Mouse (Mus musculus) E14TG2a.4 (cell line): ENCODE measurements at regions not wholly inside any gene's neighbourhood (a gene's known extent, or its start where the extent isn't known, plus 50 kb on each side); places are given as distances from the start of the nearest gene placed in this dataset.

Experiments
- CTCF ChIP-seq: conservative IDR thresholded peaks from 2 replicates; pipeline ENCODE4 v1.5.1; 2014; ENCODE audit warnings: low read length
- NANOG ChIP-seq: IDR thresholded peaks from 2 replicates; pipeline ENCODE4 v1.6.1; 2014; ENCODE audit warnings: borderline replicate concordance, low read length, mixed read lengths
- POU5F1 ChIP-seq: IDR thresholded peaks from 2 replicates; pipeline ENCODE4 v1.6.1; 2014; ENCODE audit warnings: low read length, borderline replicate concordance

GRCm38 (mm10) chr2:172642616-172643015 is 93.2 kb downstream of the Tfap2c start:
- no peak for TF ChIP-seq CTCF
- no peak for TF ChIP-seq POU5F1
- no peak for TF ChIP-seq NANOG
